Mouse (Mus musculus) brain, embryonic 14.5 days (tissue): Measurements from ENCODE around the gene Rad51b.

Experiments used
- CTCF ChIP-seq: fragments of 200-500 bp; IDR thresholded peaks from 2 replicates; pipeline ENCODE4 v1.5.1; 2012; ENCODE audit warnings: inconsistent platforms, mild to moderate bottlenecking, moderate library complexity, borderline replicate concordance; ENCODE audit not compliant: insufficient read depth, insufficient read length; ENCODE audit errors: extremely low read depth
- POLR2A ChIP-seq: fragments of 200-500 bp; IDR thresholded peaks from 2 replicates; pipeline ENCODE4 v1.6.1; 2012; ENCODE audit warnings: mild to moderate bottlenecking, inconsistent platforms, borderline replicate concordance; ENCODE audit not compliant: poor library complexity, insufficient read depth, insufficient read length, severe bottlenecking; ENCODE audit errors: extremely low read depth

DNA sequence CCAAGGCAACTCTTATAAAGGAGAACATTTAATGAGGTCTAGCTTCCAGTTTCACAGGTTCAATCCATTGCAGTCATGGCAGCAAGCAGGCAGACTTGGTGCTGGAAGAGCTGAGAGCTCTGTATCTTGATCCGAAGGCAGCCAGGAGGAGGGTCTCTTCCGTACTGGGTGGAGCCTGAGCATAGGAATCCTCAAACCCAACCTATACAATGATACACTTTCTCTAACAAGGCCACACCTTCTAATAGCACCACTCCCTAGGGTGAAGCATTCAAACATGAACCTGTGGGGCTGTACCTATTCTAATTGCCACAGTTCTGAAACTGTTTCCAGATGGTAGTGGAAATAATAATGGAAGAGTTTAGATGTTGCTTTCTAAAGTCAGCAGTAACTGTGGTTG, 33.5 kb downstream of the Rad51b start:
- no peak for TF ChIP-seq POLR2A
- TF ChIP-seq CTCF, result no peak
